Mouse (Mus musculus): ENCODE results near the gene 1700016D06Rik. TPM values are rescaled to one million over a fixed set of nuclear protein-coding genes. Genes with fewer than 3 reads are reported as not detected.
A peak's percentile ranks its signal among the peaks of the same experiment; 100 is the strongest.

Gene 1700016D06Rik
- total RNA-seq (2021): not detected
- long read RNA-seq, experiment 1: 0 reads
- long read RNA-seq, experiment 2: 0 reads

DNA sequence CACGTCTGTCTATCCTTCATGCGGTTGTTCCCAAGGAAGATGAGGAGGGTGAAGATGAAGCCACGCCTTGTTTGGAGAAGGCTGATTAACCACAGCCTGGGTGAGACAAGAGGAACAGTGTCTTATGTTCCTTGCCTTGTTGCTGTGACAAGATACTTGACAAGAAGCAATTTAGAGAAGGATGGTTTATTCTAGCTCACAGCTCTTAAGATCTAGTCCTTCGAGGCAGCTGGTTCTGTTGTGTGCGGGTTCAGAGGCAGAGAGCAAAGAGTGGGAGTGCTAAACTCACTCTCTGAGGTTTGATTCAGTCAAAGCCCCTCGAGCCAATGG lies at the start of gene 1700016D06Rik:
Gene 1700016D06Rik, minus strand, starts transcription at position 31 of the 330 bp plus-strand sequence.
- no peak for DNase-seq (ENCODE audit: low spot score)

DNA sequence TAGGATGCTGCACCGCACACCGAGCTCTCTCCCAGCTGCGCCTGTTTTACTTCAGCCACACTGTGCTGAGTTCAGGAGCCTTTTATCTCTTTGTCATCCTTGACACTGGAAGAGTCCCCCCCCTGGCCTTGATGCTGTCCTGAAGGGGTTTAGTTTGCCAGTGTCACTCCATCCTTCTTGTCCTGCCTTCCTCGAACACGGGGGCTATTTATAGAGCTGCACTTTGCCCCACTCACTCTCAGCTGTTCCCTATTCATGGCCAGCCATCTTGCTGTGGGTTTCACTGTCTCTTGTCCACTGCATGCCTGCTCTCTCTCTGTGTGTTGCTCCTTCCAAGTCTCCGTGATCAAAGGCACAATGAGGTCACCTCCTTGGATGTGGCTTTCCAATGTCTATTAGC lies 48.6 kb upstream of the 1700016D06Rik start:
- no peak for DNase-seq (ENCODE audit: low spot score)

DNA sequence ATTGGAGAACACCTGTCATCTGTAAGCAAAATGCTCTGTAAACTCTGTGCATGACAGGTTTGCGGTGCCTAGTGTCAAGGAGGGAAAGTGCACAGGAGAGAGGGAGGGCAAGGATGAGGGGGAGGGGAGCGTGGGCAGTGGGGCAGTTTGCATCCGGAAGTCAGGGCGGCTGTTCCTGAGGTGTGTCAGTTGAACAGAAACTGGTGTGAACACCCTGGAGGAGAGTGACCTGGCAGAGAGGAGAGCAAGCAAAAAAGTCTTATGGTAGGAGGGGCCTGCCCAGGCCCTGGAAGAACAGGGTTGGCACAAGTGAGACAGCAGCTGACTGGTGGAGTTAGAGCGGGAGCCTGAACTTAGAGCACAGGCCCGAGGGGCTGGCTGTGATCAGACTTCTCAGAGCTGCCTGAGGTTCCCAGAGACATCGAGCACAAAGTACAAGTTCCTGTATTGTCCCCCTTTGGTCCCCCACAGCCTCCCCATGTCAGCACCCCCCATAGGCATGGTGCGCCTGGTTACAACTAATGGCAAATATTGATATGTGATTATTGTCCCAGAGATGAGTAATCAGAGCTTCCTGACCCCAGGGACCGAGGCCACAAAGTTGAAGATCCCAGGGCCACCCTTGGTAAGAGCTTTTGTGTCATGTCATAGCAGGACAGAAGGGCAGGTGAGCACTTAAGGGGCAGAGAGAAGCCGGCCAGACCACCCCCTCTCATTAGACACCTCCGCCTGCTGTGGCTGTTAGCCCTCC lies 46.2 kb upstream of the 1700016D06Rik start:
- DNase-seq (ENCODE audit: low spot score): no peak

DNA sequence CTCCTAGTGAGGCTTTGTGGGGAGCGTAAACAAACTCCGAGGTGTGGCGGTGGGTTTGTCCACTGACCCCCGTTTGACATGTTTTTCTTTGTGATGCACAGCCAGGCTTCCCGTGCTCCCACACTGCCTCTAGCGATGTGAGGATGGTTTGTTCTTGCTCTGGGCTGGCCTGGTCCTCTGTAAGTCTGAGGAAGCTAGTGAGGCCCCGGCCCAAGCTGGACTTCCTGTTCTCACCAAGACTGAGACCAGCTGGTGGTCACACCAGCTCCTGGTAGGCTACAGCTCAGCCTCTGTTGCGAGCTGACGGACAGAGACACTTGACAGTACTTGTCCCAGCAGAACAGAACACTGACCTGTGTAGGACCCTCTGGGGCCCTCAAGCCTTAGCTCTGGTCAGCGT lies 42.7 kb upstream of the 1700016D06Rik start:
- DNase-seq (ENCODE audit: low spot score): no peak

DNA sequence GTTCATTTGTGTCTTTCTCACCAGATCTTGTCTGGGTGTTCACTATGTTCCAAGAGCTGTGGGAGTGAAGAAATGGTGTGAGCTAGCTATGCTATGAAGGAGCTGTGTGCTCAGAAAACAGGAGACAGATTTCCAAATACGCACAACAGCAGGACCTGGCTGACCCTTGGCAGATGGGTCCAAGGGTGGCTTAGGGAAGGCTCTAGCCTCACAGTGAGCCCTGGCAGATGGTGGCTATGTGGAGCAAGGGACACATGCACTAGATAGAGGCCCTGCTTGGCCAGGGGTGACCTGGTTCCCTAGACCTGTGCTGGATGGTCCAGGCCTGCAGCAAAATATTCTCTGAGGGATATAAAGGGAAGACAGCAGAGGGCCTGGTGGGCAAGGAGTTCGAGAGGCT lies 40.0 kb upstream of the 1700016D06Rik start:
- no peak for DNase-seq (ENCODE audit: low spot score)

DNA sequence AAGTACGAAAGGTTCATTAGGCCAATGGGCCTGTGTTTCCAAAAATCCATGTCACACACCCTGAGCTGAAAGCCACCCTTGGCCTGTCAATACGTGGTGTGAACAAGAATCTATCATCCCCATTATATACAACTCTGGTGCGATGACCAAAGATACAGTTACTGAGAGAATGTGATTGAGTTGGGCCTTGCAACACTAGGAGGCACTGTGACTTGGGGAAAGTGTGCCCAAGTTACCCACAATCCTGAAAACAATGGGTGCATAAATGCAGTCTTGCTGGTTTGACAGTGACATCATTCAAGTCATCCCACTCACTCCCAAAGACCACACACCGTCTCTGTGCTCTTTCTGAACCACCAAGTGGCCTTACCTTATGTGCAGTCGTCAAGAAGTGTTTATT lies 38.2 kb upstream of the 1700016D06Rik start:
- DNase-seq (ENCODE audit: low spot score): no peak

DNA sequence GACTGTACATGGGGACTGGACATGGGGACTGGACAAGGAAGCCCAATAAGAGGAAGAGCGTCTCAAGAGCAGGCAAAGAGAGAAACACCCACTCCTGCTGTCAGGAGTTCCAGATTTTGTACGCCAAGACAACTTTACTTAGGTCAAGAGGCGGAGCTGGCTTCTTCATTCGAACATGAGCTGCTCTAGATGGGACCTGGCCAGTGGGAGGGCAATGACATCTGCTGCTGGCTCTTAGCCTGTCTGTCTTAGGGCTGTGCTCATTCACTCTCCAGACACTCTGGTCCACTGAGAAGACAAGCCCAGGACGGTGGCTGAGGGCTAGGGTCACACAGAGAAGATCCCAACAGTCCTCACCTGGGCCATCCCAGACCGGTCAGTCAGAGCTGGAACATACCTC lies 36.2 kb upstream of the 1700016D06Rik start:
- peak; percentile 49 for DNase-seq (ENCODE audit: low spot score)

DNA sequence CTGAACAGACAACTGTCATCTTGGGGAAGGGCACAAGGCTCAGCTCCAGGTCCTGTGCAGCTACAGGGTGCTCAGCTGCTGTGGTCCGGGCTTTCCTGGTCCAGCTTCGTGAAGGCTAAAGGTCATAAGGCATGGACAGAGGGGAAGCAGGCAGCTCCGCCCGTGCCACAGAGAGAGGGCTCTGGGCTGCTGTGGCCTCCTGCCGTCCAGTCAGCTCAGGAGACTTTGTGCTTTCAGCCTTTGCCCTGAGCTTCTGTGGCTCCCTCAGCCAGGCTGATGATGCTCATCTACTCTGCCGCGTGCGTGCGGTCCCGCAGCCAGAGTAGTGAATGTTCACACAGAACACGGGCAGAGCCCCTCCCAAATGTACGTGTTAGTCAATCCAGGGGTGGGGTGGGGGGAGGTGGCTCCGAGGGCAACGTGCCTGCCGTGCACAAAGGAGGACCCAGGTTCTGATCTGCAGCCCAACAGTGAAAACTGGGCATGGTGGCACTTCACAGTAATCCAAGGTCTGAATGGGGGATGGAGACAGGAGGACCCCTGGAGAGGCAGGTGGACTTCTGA lies 34.9 kb upstream of the 1700016D06Rik start:
- DNase-seq (ENCODE audit: low spot score): no peak

DNA sequence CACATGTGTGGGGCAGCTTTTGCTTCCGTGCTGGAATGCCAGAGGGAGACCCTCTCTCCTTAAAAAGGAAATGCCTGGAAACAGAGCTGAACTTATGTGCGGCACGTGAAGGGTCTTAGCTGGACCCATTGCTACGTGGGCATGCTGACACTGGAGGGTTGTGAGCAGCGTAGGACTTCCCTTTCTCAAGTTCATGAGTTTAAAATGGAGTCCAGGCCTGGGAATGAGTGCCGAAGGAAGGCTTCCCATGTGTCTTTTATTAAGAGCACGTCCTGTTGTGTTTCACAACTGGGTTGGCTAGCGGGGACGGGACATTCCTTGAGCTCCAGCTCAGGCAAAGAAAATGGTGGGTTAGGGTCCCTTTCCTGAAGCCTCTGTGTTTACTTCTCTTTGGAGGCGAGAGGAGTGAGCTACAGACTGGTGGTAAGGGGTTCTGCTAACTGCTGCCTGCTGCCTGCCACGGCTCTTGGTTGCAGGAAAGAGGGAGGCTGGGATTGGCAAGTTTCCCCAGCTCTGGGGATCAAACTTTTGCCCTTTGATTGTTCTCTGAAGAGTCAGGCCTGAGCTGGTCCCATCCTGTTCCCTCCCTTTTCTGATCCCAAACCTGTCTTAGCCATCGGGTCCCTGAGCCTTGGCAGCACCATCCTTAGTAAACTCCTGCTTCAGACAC lies 29.5 kb upstream of the 1700016D06Rik start:
- DNase-seq (ENCODE audit: low spot score): no peak

DNA sequence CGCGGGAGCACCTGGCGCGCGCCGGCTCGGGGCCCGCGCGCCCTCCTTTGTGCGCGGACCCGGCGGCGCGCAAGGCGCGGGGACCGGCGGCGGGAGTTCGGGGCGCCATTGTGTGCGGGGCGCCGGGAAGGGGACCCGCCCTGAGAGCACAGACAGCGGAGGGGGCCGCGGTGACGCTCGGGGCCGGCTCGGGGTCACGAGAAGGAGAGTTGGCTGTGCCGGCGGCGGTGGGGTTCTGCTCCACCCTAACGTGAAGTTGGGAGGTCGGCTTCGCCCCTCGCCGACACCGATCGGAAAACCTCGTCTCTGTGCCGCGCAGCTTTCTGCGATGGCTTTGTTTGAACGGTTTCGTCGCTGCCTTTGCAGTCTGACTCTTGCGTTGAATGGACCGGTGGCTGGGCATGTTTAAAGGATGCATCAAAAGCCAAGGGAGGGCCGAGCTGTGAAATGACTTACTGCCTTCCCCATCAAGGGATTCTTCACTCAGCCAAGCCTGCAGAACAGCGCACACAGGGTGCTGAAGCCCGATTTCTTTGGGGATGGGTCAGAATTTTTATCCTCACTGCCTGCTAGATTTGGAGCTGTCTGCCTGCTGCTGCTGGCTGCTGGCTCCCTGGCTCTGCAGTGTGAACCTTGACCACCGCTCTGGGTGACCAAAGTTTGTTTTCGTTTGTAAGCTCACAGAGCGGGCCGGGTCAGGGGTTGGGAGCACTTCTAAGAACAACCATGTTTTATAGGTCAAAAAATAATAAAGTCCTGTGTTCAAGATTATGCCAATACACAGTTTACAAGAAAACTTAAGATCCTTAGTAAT lies 27.8 kb upstream of the 1700016D06Rik start:
- no peak for DNase-seq (ENCODE audit: low spot score)

DNA sequence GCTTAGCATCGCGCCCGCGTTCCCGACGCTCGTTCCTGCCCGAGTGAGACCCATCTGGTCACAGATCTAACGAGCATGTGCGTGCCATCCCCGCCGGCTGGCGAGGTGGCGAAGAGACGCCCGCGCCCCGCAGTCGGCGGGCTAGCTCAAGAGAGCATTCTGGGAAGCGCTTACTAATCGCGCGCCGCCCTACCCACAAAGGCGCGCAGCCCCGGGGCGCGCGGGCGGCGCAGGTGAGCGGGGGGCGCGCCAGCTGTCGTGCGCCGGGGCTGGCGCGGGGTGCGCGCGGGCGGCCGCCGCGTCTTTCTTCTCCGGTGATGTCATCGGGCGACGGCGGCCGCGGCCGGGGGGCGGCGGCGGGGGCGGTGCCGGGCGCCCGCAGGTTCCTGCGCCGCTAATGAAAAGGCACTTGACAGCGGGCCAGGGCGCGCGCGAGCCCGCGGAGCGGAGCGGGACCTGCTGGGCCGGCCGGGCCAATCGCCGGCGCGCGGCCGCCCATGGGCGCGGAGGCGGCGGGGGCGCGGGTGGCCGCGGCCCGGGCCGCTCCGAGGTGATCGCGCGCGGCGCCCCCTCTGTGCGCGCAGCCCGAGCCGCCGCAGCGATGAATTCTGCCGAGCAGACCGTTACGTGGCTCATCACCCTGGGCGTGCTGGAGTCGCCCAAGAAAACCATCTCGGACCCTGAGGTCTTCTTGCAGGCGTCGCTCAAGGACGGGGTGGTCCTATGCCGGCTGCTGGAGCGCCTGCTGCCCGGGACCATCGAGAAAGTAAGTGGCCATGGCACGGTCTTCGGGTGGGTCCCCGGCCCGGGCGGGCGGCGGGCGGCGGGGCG lies 27.0 kb upstream of the 1700016D06Rik start, which contains the start of gene Arhgef7:
Gene Arhgef7, plus strand, starts transcription at position 71 of the 831 bp plus-strand sequence.
- DNase-seq (ENCODE audit: low spot score): no peak

DNA sequence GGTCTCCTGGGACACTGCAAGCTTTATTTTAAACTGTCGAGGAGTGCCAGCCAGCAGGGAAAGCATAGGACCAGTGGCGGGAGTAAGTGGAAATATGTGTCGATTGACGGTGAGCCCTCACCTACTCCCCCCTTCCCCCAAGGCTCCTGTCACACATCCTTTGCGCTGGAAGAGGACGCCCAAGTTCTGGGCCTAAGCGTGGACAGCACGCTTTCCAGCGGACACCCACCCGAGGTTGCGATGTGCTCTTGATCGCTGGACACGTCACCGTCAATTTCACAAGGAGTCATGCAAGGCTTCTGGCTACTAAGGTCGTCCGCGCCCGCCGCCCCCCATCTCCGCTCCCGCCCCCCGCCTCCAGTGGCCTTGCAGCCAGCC lies 26.4 kb upstream of the 1700016D06Rik start:
- DNase-seq (ENCODE audit: low spot score): no peak

DNA sequence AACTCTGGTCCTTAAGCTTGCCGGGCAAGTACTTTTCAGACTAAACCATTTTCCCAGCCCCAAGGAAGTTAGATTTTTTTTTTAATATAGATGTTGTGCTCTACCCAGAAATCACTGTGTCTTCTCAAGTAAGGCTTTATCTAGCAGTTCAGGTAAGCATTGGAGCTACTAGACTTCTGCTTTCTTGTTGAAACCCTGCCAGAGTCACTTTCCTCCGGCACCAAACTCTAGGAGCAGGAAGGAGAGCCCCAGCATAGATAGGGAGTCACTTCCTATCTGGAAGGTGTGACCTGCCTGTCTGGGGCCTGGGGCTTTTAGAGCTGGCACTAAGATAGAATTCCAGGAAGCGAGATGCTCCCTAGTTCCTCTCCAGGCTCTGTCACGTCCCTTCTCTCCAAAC lies 16.3 kb upstream of the 1700016D06Rik start:
- no peak for DNase-seq (ENCODE audit: low spot score)

DNA sequence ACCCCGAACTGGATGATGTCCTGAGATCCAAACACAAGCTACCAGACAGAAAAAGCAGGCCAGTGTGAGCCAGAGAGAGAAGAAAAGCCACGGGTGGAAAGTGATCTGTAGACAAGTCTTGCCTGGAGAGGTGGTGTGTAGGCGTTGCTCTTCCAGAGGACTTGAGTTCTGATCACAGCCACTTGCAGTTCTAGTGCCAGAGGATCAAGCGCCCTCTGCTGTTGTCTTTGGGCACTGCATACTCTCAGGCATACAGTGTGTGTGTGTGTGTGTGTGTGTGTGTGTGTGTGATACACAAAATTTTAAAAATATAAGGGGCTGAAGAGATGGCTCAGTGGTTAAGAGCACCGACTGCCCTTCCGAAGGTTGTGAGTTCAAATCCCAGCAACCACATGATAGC lies 11.4 kb upstream of the 1700016D06Rik start:
- no peak for DNase-seq (ENCODE audit: low spot score)

DNA sequence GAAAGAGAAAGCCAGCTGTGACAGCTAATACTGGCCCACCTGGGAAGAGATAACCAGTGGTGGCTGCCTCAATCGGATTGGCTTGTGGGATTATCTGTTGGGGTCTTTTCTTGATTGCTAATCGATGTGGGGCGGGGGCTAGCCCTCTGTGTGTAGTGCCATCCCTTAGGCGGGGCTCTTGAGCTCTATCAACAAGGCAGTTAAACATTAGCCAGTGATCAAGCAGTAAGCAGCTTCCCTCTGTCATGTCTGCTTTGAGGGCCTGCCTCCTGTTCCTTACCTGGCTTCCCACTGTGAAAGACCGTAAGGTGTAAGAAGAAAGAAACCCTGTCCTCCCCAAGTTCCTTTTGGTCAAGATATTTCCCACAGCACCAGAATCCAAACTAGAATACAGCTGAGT lies 9.6 kb upstream of the 1700016D06Rik start:
- DNase-seq (ENCODE audit: low spot score): no peak

DNA sequence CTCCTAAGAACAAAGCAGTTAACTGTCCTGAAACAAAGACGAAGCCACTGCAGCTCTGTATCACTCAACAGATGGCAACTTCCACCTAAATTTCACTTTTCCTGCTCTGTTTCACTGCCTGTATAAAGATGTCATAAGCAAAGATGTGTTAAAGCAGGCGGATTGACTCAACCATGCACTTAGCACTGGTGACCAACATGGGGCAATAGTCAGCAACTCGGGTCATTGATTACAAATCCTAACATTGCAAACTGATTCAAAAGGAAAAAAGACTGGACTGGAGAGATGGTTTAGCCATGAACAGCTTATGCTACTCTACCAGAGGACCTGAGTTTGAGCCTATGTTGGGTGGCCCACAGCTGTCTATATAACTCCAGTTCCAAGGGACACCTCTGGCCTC lies 8.7 kb upstream of the 1700016D06Rik start:
- no peak for DNase-seq (ENCODE audit: low spot score)

DNA sequence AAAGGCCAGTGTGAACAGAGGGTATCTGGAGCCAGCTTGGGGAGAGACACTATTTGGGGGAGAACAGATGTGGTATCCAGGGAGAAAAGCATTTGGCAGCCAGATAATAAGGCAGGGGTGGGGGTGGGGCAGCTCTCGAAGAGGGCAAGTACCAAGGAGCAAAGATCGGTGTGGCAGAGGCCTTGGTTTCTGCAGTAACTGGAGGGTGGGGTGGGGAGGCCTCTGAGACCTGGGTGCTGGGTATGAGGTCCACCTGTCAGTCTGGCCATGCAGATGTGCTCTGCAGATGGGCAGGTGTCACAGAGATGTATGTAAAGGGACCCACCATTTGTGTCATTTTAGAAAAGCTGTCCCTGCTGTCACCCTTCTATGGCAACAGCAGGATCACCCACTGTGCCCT lies 8.0 kb upstream of the 1700016D06Rik start:
- no peak for DNase-seq (ENCODE audit: low spot score)

DNA sequence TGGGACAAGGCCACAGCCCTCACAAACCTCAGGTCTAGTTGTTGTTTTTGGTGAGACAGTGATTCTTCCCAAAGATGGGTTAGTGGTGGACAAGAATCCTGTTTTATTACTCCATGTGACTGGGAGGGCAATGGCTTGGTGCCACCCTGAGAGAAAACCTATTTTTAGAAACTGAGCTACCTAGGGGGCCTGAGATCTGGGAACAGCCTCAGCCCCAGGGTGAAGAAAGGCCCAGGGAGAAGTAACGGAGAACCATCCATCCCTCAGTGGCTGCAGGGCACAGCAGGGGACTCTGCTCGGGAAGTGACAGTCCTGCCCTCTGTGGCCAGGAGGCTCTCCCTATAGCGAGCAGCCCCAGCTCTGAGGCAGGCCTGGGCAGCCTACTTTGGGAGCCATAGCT lies 6.8 kb upstream of the 1700016D06Rik start:
- peak; percentile 15 for DNase-seq (ENCODE audit: low spot score)

DNA sequence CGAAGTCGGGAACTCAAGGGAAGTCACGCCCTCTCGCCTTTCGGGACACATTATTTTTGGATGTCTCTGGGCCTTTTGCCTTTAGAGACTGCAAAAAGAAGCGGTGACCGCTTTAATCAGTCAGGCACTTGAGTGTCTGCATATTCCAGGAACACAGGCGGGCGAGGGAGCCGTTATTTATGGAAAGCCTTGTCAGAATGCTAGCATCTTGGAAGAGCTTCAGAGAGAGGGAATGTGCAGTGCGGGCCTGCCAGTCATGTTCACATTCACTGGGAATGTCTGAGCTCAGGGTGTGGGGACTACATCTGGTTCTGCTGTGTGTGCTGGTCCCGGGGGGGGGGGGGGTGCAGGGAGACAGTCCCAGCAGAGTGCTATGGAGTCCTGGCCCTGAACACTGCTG lies 5.0 kb upstream of the 1700016D06Rik start:
- DNase-seq (ENCODE audit: low spot score): peak; percentile 78

DNA sequence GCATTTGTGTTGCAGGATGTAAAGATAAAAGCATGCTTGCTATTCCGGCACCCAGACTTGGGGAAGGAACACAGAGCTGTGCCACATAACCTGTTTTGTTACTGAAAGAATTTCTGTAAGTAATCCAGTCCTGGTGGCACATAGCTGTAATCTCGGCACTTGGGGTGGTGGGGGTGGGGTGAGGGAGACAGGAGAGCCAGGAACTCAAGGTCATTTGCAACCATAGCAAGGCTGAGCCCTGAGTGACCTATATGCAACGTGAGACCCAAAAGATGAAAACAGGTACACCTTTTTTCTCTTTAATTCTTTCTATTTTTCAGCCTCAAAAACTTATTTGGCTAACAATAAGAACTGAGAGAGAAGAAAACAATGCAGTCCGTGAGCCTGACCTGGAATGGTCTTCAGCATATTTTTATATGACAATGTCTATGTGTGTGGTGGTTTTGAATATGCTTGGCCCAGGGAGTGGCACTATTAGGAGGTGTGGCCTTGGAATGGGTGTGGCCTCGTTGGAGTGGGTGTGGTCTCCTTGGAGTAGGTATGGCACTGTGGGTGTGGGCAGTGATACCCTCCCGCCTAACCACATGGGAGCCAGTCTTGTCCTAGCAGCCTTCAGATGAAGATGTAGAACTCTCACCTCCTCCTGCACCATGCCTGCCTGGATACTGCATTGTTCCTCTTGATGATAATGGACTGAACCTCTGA lies 4.0 kb upstream of the 1700016D06Rik start:
- no peak for DNase-seq (ENCODE audit: low spot score)

All from gastrocnemius, adult 18-20 months (tissue).